Mouse (Mus musculus) heart, postnatal 14 days (tissue): ENCODE results near the gene Zfp444. TPM values are rescaled to one million over a fixed set of nuclear protein-coding genes. Genes with fewer than 3 reads are reported as not detected.
A peak's percentile ranks its signal among the peaks of the same experiment; 100 is the strongest.
"Not testable (repeated sequence)": the region's sequence is repeated elsewhere in the genome, so short reads cannot be mapped to it uniquely, and the experiment has no call there.

Source experiments
- DNase-seq, 2 experiments: peaks; one replicate each; pipeline ENCODE4 v3.0.0; 2021 to 2022
- intact Hi-C: fragments of 180-260 bp; cut with DNase I; formaldehyde crosslinking; loops from one replicate; pipeline ENCODE4 v1.15.1; 2025
- total RNA-seq, 2 experiments: library from RNA; stranded (reverse); gene quantifications; 2 replicates each; pipeline ENCODE4 v1.2.3; 2021

Zfp444 gene
- total RNA-seq, 2 experiments from 2014 or later, result 10.3 to 11.5 TPM

GRCm38 (mm10) chr7:6191376-6191775 lies 19.4 kb downstream of the Zfp444 start:
- intact Hi-C loops, result loop anchor here (1.0 to 2.0 kb wide), 2 partner anchors 19 to 64 kb away; partner anchors contain the start of gene Zfp444
- DNase-seq, result peak; percentile 79 to 87

DNA sequence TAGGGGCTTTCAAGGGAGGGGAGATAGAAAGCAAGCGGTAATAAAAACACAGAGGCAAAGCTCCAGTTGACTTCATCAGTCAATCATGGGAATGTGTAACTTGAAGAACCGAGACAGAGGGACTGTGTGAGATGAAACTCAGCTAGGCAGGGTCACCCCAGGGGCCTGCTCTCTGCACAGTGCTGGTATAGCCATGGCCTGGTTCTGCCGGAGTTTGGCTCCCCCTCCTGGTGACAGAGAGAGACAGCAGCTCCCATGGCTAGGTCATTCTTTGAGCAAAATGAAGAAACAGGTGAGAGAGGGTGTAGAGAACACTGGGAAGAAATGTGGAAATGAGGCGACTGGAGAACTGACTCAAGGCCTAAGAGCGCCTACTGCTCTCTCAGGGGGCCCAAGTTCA lies 22.1 kb downstream of the Zfp444 start:
- intact Hi-C loops, result no loop called here

GRCm38 (mm10) chr7:6195777-6196176 lies 23.8 kb downstream of the Zfp444 start:
- intact Hi-C loops, result no loop called here

More for the DNA sequence above, 22.1 kb downstream of the Zfp444 start:
- peak; percentile 69 to 79 for DNase-seq

GRCm38 (mm10) chr7:6196790-6197189 lies 24.8 kb downstream of the Zfp444 start, which contains the start of gene Galp:
Gene Galp, plus strand, starts transcription at chr7:6197090.
- DNase-seq, result no peak
- intact Hi-C loops, result no loop called here

More at GRCm38 (mm10) chr7:6195777-6196176, 23.8 kb downstream of the Zfp444 start:
- DNase-seq, result no peak

DNA sequence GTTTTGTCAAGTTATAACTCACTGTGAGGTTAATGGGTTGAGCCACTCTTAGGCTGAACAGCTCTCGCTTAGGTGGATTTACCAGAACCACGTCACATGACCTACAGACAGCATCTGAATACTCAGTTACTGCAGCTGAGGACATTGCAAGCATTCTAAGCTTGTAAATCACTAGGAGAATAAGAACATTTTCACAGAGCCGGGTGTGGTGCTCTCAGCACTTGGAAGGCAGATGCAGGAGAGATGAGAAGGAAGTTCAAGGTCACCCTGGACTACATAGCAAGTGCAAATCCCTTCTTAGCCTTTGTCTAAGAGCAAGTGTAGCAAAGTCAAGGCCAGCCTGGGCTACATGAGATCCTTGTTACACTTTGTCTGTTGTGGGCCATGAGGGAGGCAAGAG lies 32.2 kb downstream of the Zfp444 start:
- intact Hi-C loops, result no loop called here
- DNase-seq, result no peak

- intact Hi-C loops, result no loop called here
- peak in 1 of 2 experiments; percentile 17 for DNase-seq
Measured at GRCm38 (mm10) chr7:6213144-6213543, 41.1 kb downstream of the Zfp444 start.

DNA sequence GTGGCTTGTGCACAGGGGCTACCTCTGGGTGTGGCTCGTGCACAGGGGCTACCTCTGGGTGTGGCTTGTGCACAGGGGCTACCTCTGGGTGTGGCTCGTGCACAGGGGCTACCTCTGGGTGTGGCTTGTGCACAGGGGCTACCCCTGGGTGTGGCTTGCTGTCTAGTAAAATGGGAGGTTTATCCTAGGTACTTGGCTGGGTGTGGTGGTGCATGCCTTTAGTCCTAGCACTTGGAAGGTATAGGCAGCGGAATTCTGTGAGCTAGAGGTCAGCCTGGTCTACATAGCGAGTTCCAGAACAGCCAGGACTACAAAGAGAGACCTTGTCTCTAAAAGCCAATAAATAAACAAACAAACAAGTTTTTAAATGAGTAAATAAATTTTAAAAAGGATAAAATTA lies 42.7 kb downstream of the Zfp444 start:
- DNase-seq, intact Hi-C loops: not testable (repeated sequence)

- DNase-seq, result no peak
Measured at GRCm38 (mm10) chr7:6220147-6220546, 48.1 kb downstream of the Zfp444 start.

GRCm38 (mm10) chr7:6221978-6222377 lies 50.0 kb downstream of the Zfp444 start, which contains the start of gene Zscan5b:
Gene Zscan5b, plus strand, starts transcription at chr7:6222278.
- no peak for DNase-seq
- intact Hi-C loops, result no loop called here

More at GRCm38 (mm10) chr7:6220147-6220546, 48.1 kb downstream of the Zfp444 start:
- intact Hi-C loops, result no loop called here

- intact Hi-C loops, DNase-seq: not testable (repeated sequence)
Measured at GRCm38 (mm10) chr7:6228491-6228890, 56.5 kb downstream of the Zfp444 start.

DNA sequence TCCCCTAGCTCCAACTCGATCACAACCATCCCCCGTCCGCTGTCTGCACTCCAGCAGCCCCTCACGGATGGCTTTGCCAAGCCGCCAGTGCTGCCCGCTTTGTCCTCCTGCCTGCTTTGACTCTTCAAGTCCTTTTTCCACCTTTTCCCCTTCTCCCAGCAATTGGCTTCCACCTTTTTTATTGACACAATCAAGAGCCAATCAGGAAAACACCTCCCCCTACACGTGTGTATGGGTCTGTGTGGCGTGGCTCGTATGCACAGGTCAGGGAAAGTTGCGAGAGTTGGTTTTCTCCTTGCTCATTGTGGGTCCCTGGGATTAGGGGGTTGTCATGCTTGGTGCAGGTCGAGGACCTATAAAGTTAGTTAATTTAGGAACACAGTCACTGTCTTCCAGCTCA lies 67.8 kb downstream of the Zfp444 start:
- intact Hi-C loops, result no loop called here
- no peak for DNase-seq

DNA sequence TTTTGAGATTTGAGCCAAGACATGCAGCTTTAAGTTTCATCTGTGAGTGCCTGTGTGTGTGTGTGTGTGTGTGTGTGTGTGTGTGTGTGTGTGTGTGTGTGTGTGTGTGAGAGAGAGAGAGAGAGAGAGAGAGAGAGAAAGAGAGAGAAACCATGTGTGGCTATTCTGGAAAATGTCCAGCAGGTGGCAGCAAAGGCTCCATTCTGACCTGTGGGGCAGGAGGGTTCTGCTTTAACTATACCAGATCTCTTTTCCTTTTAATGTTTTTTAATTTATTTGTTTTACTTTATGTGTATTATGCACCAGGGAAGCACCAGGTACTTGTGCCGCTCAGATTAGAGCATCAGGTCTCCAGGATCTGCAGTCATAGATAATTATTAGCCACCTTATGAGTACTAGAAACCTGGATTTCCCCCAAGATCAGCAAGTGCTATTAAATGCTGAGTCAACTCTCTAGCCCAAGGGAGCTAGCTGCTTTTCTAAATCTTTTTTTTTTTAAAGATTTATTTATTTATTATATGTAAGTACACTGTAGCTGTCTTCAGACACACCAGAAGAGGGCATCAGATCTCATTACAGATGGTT lies 68.9 kb downstream of the Zfp444 start:
- peak; percentile 35 to 61 for DNase-seq
- intact Hi-C loops, result loop anchor here (1.0 kb wide), 1 partner anchor 41 kb away; no protein-coding TSS in a partner anchor

Other genes starting within 250 kb of the Zfp444 start
- gene Vmn1r65, start 161.2 kb upstream of the Zfp444 start, total RNA-seq, result not detected
- not detected for gene Nlrp4c, start 127.1 kb upstream of the Zfp444 start, total RNA-seq
- gene Zfp787, start 16.2 kb upstream of the Zfp444 start, total RNA-seq, result 10 to 100 TPM; 37.8 to 38.9 TPM
- gene Galp, start 24.9 kb downstream of the Zfp444 start, total RNA-seq, result not detected
- not detected for gene Zscan5b, start 50.1 kb downstream of the Zfp444 start, total RNA-seq
- not detected for gene Epp13, start 80.5 kb downstream of the Zfp444 start, total RNA-seq
- gene Zfp667, start 114.4 kb downstream of the Zfp444 start, total RNA-seq, result 1 to 10 TPM; 3.2 to 3.5 TPM
- gene Zfp583, start 159.1 kb downstream of the Zfp444 start, total RNA-seq, result 1 to 10 TPM; 1.0 to 1.5 TPM
- under 1 TPM; 0.22 to 0.32 TPM for gene Gm3854, start 171.5 kb downstream of the Zfp444 start, total RNA-seq
- gene Zfp78, start 191.1 kb downstream of the Zfp444 start, total RNA-seq, result 1 to 10 TPM; 2.2 to 2.4 TPM
- gene Zfp28, start 211.1 kb downstream of the Zfp444 start, total RNA-seq, result 1 to 10 TPM; 2.6 to 3.2 TPM
- gene Smim17, start 226.5 kb downstream of the Zfp444 start, total RNA-seq, result not detected
- gene Gm20715, start 238.1 kb downstream of the Zfp444 start, total RNA-seq, result not detected